Mouse (Mus musculus) kidney, postnatal 14 days (tissue): ENCODE data around the gene Gca.

Experiments
- DNase-seq: peaks from one replicate; pipeline ENCODE4 v3.0.0; 2022; ENCODE audit warnings: mixed read lengths

Gene Gca

GRCm38 (mm10) chr2:62664135-62664670 lies at the start of gene Gca:
Gene Gca (plus strand): TSS chr2:62664285.
- peak; percentile 90 for DNase-seq

- no peak for DNase-seq
These were observed 45.1 kb upstream of the Gca start for GRCm38 (mm10) chr2:62618934-62619341.

- no peak for DNase-seq
These were observed 44.4 kb upstream of the Gca start for GRCm38 (mm10) chr2:62619679-62620078.

GRCm38 (mm10) chr2:62623024-62623441 lies 41.1 kb upstream of the Gca start:
- no peak for DNase-seq

- DNase-seq = peak; percentile 14
These were observed 36.4 kb upstream of the Gca start for GRCm38 (mm10) chr2:62627728-62628127.

GRCm38 (mm10) chr2:62628356-62628755 lies 35.7 kb upstream of the Gca start:
- DNase-seq = no peak

GRCm38 (mm10) chr2:62630446-62630845 lies 33.6 kb upstream of the Gca start:
- DNase-seq = peak; percentile 24

- no peak for DNase-seq
These were observed 24.2 kb upstream of the Gca start for GRCm38 (mm10) chr2:62639869-62640268.

- peak; percentile 34 for DNase-seq
These were observed 20.4 kb upstream of the Gca start for GRCm38 (mm10) chr2:62643405-62644305.

GRCm38 (mm10) chr2:62644891-62645290 lies 19.2 kb upstream of the Gca start:
- no peak for DNase-seq

- peak; percentile 19 for DNase-seq
These were observed 18.6 kb upstream of the Gca start for GRCm38 (mm10) chr2:62645475-62645874.

- peak; percentile 77 for DNase-seq
These were observed 18.0 kb upstream of the Gca start, which contains the start of gene Ifih1 for GRCm38 (mm10) chr2:62646014-62646645. Gene Ifih1 (minus strand): TSS chr2:62646255.

- peak; percentile 25 for DNase-seq
These were observed 17.3 kb upstream of the Gca start for GRCm38 (mm10) chr2:62646671-62647289.

- no peak for DNase-seq
These were observed 12.2 kb upstream of the Gca start for GRCm38 (mm10) chr2:62651890-62652289.

GRCm38 (mm10) chr2:62652466-62652865 lies 11.6 kb upstream of the Gca start:
- no peak for DNase-seq

- peak; percentile 70 for DNase-seq
These were observed 9.4 kb upstream of the Gca start for GRCm38 (mm10) chr2:62654519-62655338.

GRCm38 (mm10) chr2:62656072-62656471 lies 8.0 kb upstream of the Gca start:
- DNase-seq = no peak

- DNase-seq = no peak
These were observed 3.5 kb upstream of the Gca start for GRCm38 (mm10) chr2:62660565-62660964.

- no peak for DNase-seq
These were observed 1.5 kb upstream of the Gca start for GRCm38 (mm10) chr2:62662560-62662959.

GRCm38 (mm10) chr2:62664839-62665238 lies 754 bp downstream of the Gca start:
- no peak for DNase-seq

GRCm38 (mm10) chr2:62665536-62665935 lies 1.5 kb downstream of the Gca start:
- DNase-seq = peak; percentile 54

- no peak for DNase-seq
These were observed 5.8 kb downstream of the Gca start for GRCm38 (mm10) chr2:62669848-62670247.
